Mouse (Mus musculus) megakaryocyte, embryonic 14.5 days (primary cell): ENCODE measurements around the gene Cyp1b1. TPM values are rescaled to one million over a fixed set of nuclear protein-coding genes. Genes with fewer than 3 reads are reported as not detected.

Experiments
- H3K27me3 ChIP-seq: replicated peaks from 2 replicates; pipeline ENCODE3; 2012; ENCODE audit warnings: inconsistent platforms
- H3K36me3 ChIP-seq: replicated peaks from 2 replicates; pipeline ENCODE3; 2012; ENCODE audit warnings: low read length, inconsistent platforms, mixed read lengths
- H3K4me1 ChIP-seq: 2 replicates; pipeline ENCODE4 v1.6.1; 2012; ENCODE audit warnings: inconsistent platforms
- H3K4me3 ChIP-seq: replicated peaks from 2 replicates; pipeline ENCODE3; 2012; ENCODE audit warnings: moderate library complexity, mild to moderate bottlenecking, inconsistent platforms
- H3K9me3 ChIP-seq: 2 replicates; pipeline ENCODE4 v1.6.1; 2012; ENCODE audit warnings: inconsistent platforms
- FLI1 ChIP-seq: IDR thresholded peaks from 2 replicates; pipeline ENCODE4 v1.6.1; 2012; ENCODE audit warnings: low read length, inconsistent platforms, mixed read lengths
- GATA1 ChIP-seq: IDR thresholded peaks from 3 replicates; pipeline ENCODE4 v1.6.1; 2012; ENCODE audit warnings: mixed read lengths, low read length, inconsistent platforms, borderline replicate concordance
- polyA plus RNA-seq: library from polyadenylated mRNA; stranded (reverse); fragments of >175 nt; gene quantifications from 2 replicates; pipeline ENCODE4 v1.2.3, GENCODE M21; 2012; ENCODE audit warnings: low replicate concordance; ENCODE audit not compliant: insufficient read depth

Cyp1b1 gene
- 0.80 TPM in 1 of 2 replicates, not detected in the other for polyA plus RNA-seq

DNA sequence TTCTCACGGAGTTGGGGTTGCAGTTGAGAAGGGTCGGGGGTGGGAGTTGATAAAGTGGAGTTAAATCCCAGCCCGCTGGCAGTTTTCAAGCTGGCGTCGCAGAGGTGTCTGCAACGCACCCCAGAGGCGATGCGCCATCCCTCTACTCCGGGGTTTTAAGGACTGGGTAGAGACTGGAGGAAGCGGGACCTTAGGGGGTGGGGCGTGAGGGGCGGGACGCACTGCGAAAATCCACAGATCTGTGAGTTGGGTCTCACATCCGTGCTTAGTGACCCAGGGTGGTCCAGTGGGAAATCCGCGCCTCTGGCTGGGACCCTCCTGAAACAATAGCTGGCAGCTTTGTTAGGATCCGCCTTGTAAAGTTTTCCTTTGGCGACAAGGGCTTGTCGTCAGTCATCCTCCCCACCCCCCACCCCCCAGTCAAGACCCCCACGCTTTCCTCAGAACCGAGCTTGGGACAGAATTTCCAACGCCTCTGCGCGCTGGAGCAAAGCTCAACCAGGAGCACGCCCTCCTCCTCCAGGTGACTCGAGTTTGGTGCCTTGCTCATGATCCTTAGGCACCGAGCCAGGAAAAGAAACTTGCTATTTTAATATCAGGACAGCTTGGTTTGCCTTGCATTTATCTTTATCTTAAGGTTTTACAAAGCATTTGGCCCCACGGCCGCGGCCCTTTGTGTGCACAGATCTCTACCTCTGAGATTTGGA, at the start of gene Cyp1b1:
Gene Cyp1b1, minus strand, starts transcription at position 131 of the 707 bp plus-strand sequence.
- Histone ChIP-seq H3K9me3 (peaks cover 10% of the 10 kb centered on the region; the same call in 1 of the 2 replicates), H3K4me1 (peaks cover 32% of the 10 kb centered on the region), H3K36me3 (no peaks in the 10 kb centered on the region), H3K4me3 (peak within 1 kb of the TSS; percentile 86), H3K27me3 (peaks cover 82% of the 10 kb centered on the region)
- TF ChIP-seq GATA1 = no peak
- no peak for TF ChIP-seq FLI1

- no peak for TF ChIP-seq FLI1
- no peak for TF ChIP-seq GATA1
Measured at GRCm38 (mm10) chr17:79761841-79762240, 47.0 kb upstream of the Cyp1b1 start.

GRCm38 (mm10) chr17:79753831-79754230, 39.0 kb upstream of the Cyp1b1 start:
- Histone ChIP-seq H3K4me1 (no peaks in the 10 kb centered on the region), H3K4me3 (no peak overlapping the region), H3K9me3 (peaks cover 25% of the 10 kb centered on the region), H3K27me3 (no peaks in the 10 kb centered on the region), H3K36me3 (no peaks in the 10 kb centered on the region)
- TF ChIP-seq GATA1 (no peak), FLI1 (no peak)

More at GRCm38 (mm10) chr17:79761841-79762240, 47.0 kb upstream of the Cyp1b1 start:
- H3K9me3 ChIP-seq = peaks cover 4% of the 10 kb centered on the region; the same call in 1 of the 2 replicates
- H3K36me3 ChIP-seq = no peaks in the 10 kb centered on the region
- H3K4me1 ChIP-seq = no peaks in the 10 kb centered on the region
- H3K27me3 ChIP-seq = no peaks in the 10 kb centered on the region
- H3K4me3 ChIP-seq = no peak overlapping the region

DNA sequence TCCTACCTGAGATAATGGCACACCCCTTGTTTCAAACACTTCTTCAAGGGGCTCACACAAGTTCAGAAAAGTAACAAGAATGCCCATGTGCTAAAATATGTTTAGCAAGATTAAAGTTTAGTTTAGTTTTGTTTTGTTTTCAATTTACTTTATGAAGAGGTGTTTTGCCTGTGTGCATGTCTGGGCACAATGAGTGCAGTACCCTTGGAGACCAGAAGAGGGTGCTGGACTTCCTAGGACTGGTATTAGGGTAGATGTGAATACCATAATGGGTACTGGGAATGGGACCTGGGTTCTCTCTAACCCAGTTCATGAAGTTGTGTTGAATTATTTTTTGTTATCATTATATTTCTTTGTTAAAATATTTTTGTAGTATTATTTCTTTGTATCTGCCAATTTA, 38.0 kb upstream of the Cyp1b1 start:
- no peaks in the 10 kb centered on the region for H3K36me3 ChIP-seq
- TF ChIP-seq FLI1 = no peak
- no peak for TF ChIP-seq GATA1
- no peak overlapping the region for H3K4me3 ChIP-seq
- H3K4me1 ChIP-seq = no peaks in the 10 kb centered on the region
- H3K27me3 ChIP-seq = no peaks in the 10 kb centered on the region
- H3K9me3 ChIP-seq = peaks cover 27% of the 10 kb centered on the region

DNA sequence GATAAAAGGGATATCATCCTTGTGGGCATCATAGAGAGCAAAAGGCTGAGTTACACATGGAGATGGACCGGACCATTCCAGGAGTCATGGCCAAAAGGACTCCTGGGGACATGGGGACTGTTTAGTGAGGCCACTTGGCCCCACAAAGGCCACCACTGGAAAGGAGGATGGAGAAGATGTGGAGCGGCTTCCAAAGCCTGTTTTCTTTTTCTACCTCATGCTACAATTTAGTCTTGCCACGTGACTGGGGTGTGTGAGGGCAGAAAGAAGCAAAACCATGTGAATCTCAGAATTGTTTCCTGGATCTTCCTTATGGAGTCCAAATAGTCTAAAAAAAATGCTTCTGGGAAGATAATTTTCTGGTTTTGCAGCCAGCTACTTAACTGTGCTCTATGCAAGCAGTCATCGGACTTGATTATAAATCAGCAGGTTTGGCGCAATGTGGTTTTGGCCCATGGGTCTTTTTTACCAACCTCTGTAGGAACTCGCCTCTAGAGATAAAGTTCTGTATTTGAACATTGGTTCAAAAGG, 36.9 kb upstream of the Cyp1b1 start:
- Histone ChIP-seq H3K4me1 (no peaks in the 10 kb centered on the region), H3K9me3 (peaks cover 37% of the 10 kb centered on the region), H3K4me3 (no peak overlapping the region), H3K36me3 (no peaks in the 10 kb centered on the region), H3K27me3 (no peaks in the 10 kb centered on the region)
- TF ChIP-seq FLI1 (no peak), GATA1 (no peak)

DNA sequence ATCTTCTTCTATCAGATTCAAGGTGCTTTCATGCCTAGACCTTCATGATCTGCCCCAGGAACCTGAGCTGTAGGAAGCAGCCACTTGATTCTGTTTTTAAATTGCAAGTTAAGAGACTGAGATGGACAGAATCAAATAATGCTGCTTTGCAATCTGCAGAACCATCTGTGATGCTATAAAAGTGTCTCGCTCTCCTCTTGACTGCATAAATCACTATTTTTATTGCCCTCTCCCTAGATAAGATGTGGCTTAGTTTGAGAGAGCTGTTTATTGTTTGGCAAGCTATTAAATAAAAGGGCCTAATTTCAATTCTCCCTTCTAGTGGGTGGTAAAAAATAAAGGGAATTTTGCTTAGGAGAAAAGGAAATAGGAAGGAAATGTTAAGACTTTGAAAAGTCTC, 34.8 kb upstream of the Cyp1b1 start:
- Histone ChIP-seq H3K9me3 (peaks cover 37% of the 10 kb centered on the region), H3K4me3 (no peak overlapping the region), H3K4me1 (no peaks in the 10 kb centered on the region), H3K36me3 (no peaks in the 10 kb centered on the region), H3K27me3 (no peaks in the 10 kb centered on the region)
- TF ChIP-seq FLI1 (no peak), GATA1 (no peak)

DNA sequence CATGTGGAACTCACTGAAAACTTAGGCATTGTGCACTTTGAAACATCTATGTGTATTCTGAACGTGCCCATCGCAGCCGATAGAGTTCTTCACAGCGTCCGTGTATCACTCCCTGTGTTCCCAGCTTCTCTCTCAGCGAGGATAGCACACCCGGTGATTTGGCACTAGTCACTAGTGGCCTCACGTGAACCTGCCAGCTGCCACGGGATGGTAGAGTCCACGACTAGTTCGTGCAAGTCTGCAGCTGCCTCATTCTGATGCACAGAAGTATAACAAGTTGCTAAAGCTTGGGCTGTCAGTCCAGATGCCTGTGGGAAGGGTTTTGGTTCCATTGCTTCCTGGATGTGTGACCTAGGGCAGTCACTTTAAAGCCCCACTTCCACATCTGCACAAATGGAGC, 32.1 kb upstream of the Cyp1b1 start:
- Histone ChIP-seq H3K9me3 (peaks cover 23% of the 10 kb centered on the region), H3K4me1 (no peaks in the 10 kb centered on the region), H3K36me3 (no peaks in the 10 kb centered on the region), H3K4me3 (no peak overlapping the region), H3K27me3 (no peaks in the 10 kb centered on the region)
- TF ChIP-seq FLI1 (no peak), GATA1 (no peak)

DNA sequence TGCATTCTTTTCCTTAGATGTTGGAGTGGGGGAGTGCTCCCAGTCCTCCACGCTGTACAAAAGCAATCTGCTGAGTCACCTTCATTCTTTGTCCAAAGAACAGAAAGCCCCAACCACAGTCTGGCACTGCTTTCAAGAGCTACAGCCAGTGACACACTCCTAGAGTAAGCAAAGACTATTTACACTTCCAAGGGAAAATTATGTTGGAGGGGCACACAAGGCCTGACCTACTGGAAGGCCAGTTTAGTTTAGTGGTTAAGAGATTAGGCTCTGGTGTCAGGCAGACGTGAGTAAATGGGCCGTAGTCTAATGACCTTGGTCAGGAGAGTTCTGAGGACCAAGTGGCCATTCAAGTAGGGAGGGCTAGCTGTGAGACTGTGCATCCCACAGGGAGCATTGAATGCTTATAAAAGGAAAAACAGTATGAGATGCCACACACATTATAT, 31.3 kb upstream of the Cyp1b1 start:
- TF ChIP-seq FLI1 = no peak
- TF ChIP-seq GATA1 = no peak
- Histone ChIP-seq H3K27me3 (no peaks in the 10 kb centered on the region), H3K4me1 (no peaks in the 10 kb centered on the region), H3K9me3 (peaks cover 23% of the 10 kb centered on the region), H3K36me3 (no peaks in the 10 kb centered on the region), H3K4me3 (no peak overlapping the region)

DNA sequence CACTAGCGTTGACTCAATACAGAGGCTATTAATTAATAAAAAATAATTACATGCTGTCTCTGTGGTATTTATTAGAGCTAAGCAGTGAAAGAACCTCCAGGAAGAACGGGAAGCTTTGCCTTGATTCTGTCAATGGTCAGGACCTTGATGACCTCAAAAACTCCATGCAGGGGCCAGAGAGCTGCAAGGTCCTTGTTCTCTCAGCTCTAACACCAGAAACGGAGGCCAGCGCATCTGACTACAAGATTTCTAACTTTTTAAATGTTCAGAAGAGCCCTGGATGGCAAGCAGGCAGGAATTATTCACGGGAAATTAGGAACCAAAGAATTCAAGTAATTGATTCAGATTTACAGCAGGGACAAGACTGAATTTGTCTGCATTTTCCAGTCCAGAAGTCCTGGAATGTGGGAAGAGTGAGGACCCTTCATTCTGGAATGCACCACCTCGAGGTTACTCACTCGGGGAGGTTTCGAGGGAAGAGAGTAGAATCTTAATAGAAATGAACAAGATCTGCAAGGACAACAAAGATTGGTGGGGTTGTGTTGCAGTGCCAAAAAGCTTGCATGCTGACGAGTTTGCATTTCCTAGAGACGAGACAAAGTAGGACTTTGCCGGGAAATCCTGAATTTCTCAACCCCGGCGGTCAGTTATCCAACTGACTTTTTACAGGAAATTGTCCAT, 30.3 kb upstream of the Cyp1b1 start:
- H3K36me3 ChIP-seq = no peaks in the 10 kb centered on the region
- no peaks in the 10 kb centered on the region for H3K4me1 ChIP-seq
- H3K9me3 ChIP-seq = peaks cover 22% of the 10 kb centered on the region
- no peaks in the 10 kb centered on the region for H3K27me3 ChIP-seq
- TF ChIP-seq GATA1 (no peak), FLI1 (no peak)
- H3K4me3 ChIP-seq = no peak overlapping the region

DNA sequence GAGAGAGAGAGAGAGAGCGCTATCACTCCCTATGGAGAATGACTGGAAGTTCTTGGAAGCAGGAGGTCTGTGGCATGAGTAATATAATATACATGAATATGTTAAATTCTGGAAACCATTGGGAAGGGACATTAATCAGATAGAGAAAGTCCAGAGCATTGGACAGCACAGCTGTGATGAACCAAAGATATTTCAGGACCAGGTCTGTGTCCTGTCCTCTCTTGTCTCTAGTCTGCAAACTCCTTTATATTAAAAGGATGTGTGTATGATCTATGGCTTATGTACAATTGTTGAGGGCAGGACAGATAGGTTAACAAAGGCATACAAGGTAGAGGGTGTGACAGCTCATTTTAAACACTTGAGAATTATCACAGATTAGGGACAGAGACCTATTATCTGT, 28.6 kb upstream of the Cyp1b1 start:
- H3K27me3 ChIP-seq = no peaks in the 10 kb centered on the region
- peaks cover 12% of the 10 kb centered on the region for H3K9me3 ChIP-seq
- TF ChIP-seq FLI1 = no peak
- TF ChIP-seq GATA1 = no peak
- H3K4me1 ChIP-seq = no peaks in the 10 kb centered on the region
- H3K36me3 ChIP-seq = no peaks in the 10 kb centered on the region
- no peak overlapping the region for H3K4me3 ChIP-seq
